Mouse (Mus musculus) lung, postnatal 0 days (tissue): Measurements from ENCODE around the gene Dcun1d1.

Experiments used
- CTCF ChIP-seq: IDR thresholded peaks from 2 replicates; pipeline ENCODE4 v1.5.1; 2016; ENCODE audit warnings: antibody characterized with exemption, mild to moderate bottlenecking
- EP300 ChIP-seq: IDR thresholded peaks from 2 replicates; pipeline ENCODE4 v1.6.1; 2016; ENCODE audit warnings: antibody characterized with exemption, mild to moderate bottlenecking, control low read depth

GRCm38 (mm10) chr3:35962967-35963366 lies 25.7 kb upstream of the Dcun1d1 start:
- no peak for TF ChIP-seq EP300
- TF ChIP-seq CTCF, result peak; percentile 48
